Mouse (Mus musculus) intestine, postnatal 0 days (tissue): ENCODE data around the gene Nfix. TPM values are rescaled to one million over a fixed set of nuclear protein-coding genes. Genes with fewer than 3 reads are reported as not detected.
A peak's percentile ranks its signal among the peaks of the same experiment; 100 is the strongest.

Experiments
- ATAC-seq: fragments of 200-750 bp; cut with Nextera tagmentation; 2 replicates; pipeline ENCODE4 v1.8.0; 2017; ENCODE audit warnings: mild to moderate bottlenecking, moderate TSS enrichment, moderate library complexity
- H3K27ac ChIP-seq: fragments of 300-500 bp; sonication (generic); 2 replicates; pipeline ENCODE4 v1.5.1; 2014; ENCODE audit warnings: mild to moderate bottlenecking, low read depth, low read length, moderate library complexity
- H3K27me3 ChIP-seq: fragments of 300-500 bp; sonication (generic); replicated peaks from 2 replicates; pipeline ENCODE4 v1.6.1; 2014; ENCODE audit warnings: low read length, mixed read lengths; ENCODE audit not compliant: control insufficient read depth, insufficient read depth
- H3K36me3 ChIP-seq: fragments of 300-500 bp; sonication (generic); 2 replicates; pipeline ENCODE4 v1.6.1; 2014; ENCODE audit warnings: mild to moderate bottlenecking, moderate library complexity; ENCODE audit not compliant: control insufficient read depth, insufficient read depth
- H3K4me1 ChIP-seq: fragments of 300-500 bp; sonication (generic); replicated peaks from 2 replicates; pipeline ENCODE4 v1.6.1; 2014; ENCODE audit warnings: antibody characterized with exemption, low read length, mixed read lengths; ENCODE audit not compliant: control insufficient read depth, insufficient read depth
- H3K4me2 ChIP-seq: fragments of 300-500 bp; sonication (generic); replicated peaks from 2 replicates; pipeline ENCODE4 v1.6.1; 2014; ENCODE audit warnings: low read depth, mild to moderate bottlenecking, moderate library complexity
- H3K4me3 ChIP-seq: fragments of 300-500 bp; sonication (generic); 2 replicates; pipeline ENCODE4 v1.5.1; 2014; ENCODE audit warnings: low read depth, low read length
- H3K9ac ChIP-seq: fragments of 300-500 bp; sonication (generic); 2 replicates; pipeline ENCODE4 v1.6.1; 2014; ENCODE audit warnings: mild to moderate bottlenecking, low read depth, low read length
- H3K9me3 ChIP-seq: fragments of 300-500 bp; sonication (generic); 2 replicates; pipeline ENCODE4 v1.6.1; 2016; ENCODE audit warnings: mixed run types; ENCODE audit not compliant: control insufficient read depth
- CTCF ChIP-seq: sonication (generic); IDR thresholded peaks from 2 replicates; pipeline ENCODE4 v1.5.1; 2016; ENCODE audit warnings: low read depth, mild to moderate bottlenecking, control low read depth, antibody characterized with exemption, moderate library complexity
- WGBS: fragments of 180-500 bp; shearing (Covaris S2); extraction: QIAGEN DNeasy Blood & Tissue Kit; methylation state at CpG from one replicate; pipeline ENCODE4 v1.1.7; 2014; 5-methylcytosine and 5-hydroxymethylcytosine counted together
- polyA plus RNA-seq: library from polyadenylated mRNA; unstranded; fragments of >200 nt; fragmentation: Nextera tagmentation; extraction: Ambion mirVana; gene quantifications from 2 replicates; pipeline ENCODE4 v1.2.1, GENCODE M21; 2015

Gene Nfix
- polyA plus RNA-seq, 1 experiment from 2014 or later = 12.0 TPM

DNA sequence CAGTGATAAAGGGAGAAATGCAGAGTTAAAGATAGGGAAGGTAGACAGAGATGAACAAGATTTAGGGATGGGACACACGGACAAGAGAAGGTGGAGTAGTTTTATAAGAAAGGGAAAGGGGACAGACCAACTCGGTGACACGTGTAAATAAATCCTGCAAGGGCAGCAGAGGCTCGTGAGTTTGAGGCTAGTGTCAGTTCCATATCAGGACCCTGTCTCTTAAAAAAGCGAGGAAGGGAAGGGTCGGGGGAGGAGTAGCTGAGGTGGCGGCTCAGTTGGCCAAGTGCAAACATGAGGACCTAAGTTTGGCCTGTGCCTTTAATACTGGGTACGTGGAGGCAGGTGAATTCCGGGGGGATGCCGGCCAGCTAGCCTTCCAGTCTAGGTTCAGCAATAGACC lies 11.2 kb upstream of the Nfix start:
- Histone ChIP-seq H3K27me3 (peaks cover 47% of the 10 kb centered on the region), H3K9ac (no peak overlapping the region), H3K36me3 (no peaks in the 10 kb centered on the region), H3K4me3 (peak overlapping the region; percentile 27), H3K4me2 (peak overlapping the region; percentile 60), H3K27ac (no peak overlapping the region), H3K9me3 (no peaks in the 10 kb centered on the region), H3K4me1 (no peaks in the 10 kb centered on the region)
- no peak for ATAC-seq
- WGBS = 28% methylated on average over 10 of the region's 10 CpGs
- TF ChIP-seq CTCF = no peak

DNA sequence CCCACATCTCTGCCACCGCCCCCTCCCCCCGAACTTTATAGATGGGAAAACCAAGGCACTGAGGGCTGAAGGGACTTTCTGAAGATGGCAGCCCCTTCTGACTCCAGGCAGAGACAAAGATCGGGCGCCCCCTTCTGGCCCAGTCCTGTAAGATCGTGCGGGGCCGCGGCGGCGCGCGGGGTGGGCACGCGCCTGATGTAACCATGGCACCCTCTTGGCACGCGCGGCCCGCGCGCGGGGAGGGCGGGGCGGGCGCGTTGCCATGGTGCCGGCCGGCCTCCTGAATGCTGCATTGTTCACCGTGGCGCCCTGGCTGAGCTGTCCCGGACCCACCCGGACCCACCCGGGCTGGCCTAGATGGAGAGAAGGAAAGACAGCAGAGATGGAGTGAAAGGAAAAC lies 10.8 kb upstream of the Nfix start:
- TF ChIP-seq CTCF = peak; percentile 84
- H3K27ac ChIP-seq = no peak overlapping the region
- peak overlapping the region; percentile 27 for H3K4me3 ChIP-seq
- H3K27me3 ChIP-seq = peaks cover 47% of the 10 kb centered on the region
- no peaks in the 10 kb centered on the region for H3K36me3 ChIP-seq
- H3K4me1 ChIP-seq = no peaks in the 10 kb centered on the region
- peak overlapping the region; percentile 60 for H3K4me2 ChIP-seq
- no peak overlapping the region for H3K9ac ChIP-seq
- under 1% methylated on average over 32 of the region's 32 CpGs for WGBS
- peak; percentile 67 for ATAC-seq
- 0 out of 2 replicates have a peak, but pooled peaks cover 3% of the 10 kb centered on the region for H3K9me3 ChIP-seq

DNA sequence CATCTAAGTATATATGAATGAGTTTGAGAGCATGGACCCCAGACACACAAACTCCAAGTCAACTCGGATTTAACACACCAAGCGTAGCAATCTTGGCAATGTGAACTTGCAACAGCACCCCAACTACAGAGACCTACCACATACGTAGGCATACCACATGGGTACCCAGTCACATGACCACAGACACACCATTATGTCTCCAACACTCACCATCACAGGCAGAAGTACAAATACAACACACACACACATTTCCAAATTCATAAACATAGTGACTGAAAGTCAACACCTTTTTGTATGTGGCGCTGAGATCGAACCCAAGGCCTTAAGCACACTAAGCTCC lies 9.8 kb upstream of the Nfix start:
- H3K27me3 ChIP-seq = peaks cover 46% of the 10 kb centered on the region
- no peak for ATAC-seq
- WGBS = 76% methylated on average over 5 of the region's 5 CpGs

DNA sequence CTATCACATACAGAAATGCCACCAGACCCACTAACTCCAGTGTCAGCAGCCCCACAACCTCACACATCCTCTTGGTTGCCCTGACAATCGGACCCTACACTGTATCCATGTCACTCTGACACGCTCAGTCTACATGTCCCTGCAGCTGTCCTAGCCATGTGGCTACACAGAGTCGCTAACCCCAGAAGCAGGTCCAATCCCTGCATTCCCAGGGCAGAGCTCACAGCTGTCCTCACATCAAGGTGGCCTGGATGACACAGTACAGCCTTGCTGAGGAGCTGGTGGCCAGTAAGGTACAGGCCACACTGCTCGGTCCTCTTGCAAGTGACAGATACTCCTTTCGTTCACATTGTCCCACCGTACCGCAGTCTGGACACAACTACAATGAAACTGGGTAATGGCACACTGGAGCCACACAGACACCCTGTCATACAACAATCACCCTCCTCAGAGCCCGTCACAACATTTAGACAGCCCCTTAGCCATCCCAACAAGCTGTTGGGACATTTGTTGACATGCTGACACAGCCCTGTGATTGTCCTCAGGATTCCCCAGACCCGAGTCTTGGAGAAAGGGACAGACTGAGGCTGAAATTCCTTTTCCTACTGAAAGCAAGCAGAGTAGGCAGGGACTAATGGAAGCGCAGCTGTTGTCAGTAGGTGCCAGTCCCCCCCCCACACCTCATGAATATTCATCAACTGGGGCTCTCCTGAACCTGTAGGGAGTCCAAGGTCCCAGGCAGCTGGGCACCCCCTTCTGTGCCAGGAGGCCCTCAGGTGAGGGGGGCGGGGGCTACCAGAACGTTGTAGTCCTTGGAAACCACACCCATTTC lies 9.2 kb upstream of the Nfix start:
- no peak overlapping the region for H3K4me3 ChIP-seq
- H3K4me2 ChIP-seq = no peak overlapping the region
- H3K9ac ChIP-seq = no peak overlapping the region
- H3K27ac ChIP-seq = no peak overlapping the region
- no peak for TF ChIP-seq CTCF
- H3K4me1 ChIP-seq = no peaks in the 10 kb centered on the region
- 0 out of 2 replicates have a peak, but pooled peaks cover 5% of the 10 kb centered on the region for H3K9me3 ChIP-seq
- ATAC-seq = no peak
- H3K27me3 ChIP-seq = peaks cover 46% of the 10 kb centered on the region
- WGBS = 61% methylated on average over 12 of the region's 12 CpGs
- H3K36me3 ChIP-seq = no peaks in the 10 kb centered on the region

More for the DNA sequence above, 9.8 kb upstream of the Nfix start:
- H3K9ac ChIP-seq = no peak overlapping the region
- no peaks in the 10 kb centered on the region for H3K4me1 ChIP-seq
- no peaks in the 10 kb centered on the region for H3K36me3 ChIP-seq
- H3K4me2 ChIP-seq = no peak overlapping the region
- no peak for TF ChIP-seq CTCF
- H3K4me3 ChIP-seq = no peak overlapping the region
- H3K27ac ChIP-seq = no peak overlapping the region
- 0 out of 2 replicates have a peak, but pooled peaks cover 5% of the 10 kb centered on the region for H3K9me3 ChIP-seq

DNA sequence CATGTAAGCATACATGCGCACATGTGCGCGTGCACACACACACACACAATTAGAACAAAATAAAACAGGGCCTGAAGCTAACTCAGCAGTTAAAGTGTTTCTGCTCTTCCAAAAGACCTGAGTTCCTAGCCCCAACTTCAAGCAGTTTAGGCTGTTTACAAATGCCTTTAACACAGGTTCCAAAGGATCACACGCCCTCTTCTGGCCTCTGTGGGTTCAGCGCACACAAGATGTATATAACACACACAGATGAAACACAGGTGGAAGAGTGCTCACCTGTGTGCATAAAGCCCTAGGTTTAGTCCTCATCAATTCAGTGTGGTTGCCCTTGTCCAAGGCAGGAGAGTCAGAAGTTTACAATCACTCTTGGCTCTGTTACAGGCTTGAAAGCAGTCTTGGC lies 5.9 kb upstream of the Nfix start:
- WGBS = 96% methylated on average over 5 of the region's 5 CpGs
- Histone ChIP-seq H3K27me3 (peaks cover 39% of the 10 kb centered on the region), H3K9ac (no peak overlapping the region)

DNA sequence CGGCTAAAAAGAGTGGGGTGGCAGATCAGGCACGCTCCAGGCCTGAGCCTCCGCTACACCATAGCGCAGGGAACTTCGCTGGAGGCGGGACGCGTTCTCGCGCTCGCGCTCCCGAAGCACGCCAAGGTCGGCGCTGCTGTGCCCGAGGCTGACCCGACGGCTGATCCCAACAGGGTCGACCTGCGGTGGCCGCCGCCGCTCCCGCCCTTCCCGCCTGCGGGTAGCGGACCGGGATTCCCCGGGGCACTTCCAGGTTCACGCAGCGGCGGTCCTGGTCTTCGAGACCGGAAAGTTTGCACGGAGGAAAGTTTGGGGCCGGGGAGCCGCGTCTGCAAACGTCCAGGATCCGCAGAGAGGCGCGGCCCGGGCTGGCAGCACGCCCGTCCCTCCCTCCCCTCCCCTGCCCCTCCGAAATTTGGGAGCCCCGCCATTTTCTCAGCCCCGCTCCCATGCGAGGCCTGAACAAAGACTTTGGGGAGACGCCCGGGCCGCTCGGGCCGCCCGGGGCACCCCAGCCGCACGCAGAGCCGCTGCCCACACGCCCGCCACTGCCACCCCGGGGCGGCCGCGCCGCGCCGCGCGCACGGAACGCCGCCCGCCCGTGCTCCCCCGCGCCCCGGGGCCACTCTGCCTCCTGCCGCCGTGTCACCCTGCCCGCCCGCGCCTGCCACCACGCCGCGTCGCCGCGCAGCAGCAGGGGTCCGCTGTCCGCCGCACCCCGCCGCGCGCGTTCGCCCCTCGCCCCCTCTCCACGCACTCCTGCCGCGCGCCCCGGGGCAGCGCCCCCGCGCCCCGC lies 810 bp downstream of the Nfix start:
- Histone ChIP-seq H3K36me3 (0 out of 2 replicates have a peak, but pooled peaks cover 5% of the 10 kb centered on the region), H3K27me3 (peaks cover 46% of the 10 kb centered on the region), H3K9me3 (no peaks in the 10 kb centered on the region), H3K4me2 (peak overlapping the region; percentile 98), H3K4me3 (peak overlapping the region; percentile 65), H3K27ac (peak overlapping the region; percentile 66), H3K9ac (peak overlapping the region; percentile 78), H3K4me1 (no peaks in the 10 kb centered on the region)
- ATAC-seq = no peak
- 1% methylated on average over 84 of the region's 108 CpGs for WGBS
- peak; percentile 15; the same call in 1 of the 2 replicates for TF ChIP-seq CTCF

More for the DNA sequence above, 5.9 kb upstream of the Nfix start:
- Histone ChIP-seq H3K4me1 (no peaks in the 10 kb centered on the region), H3K4me3 (no peak overlapping the region), H3K9me3 (0 out of 2 replicates have a peak, but pooled peaks cover 5% of the 10 kb centered on the region), H3K27ac (no peak overlapping the region), H3K36me3 (no peaks in the 10 kb centered on the region), H3K4me2 (no peak overlapping the region)
- TF ChIP-seq CTCF = 0 out of 2 replicates have a peak, but pooled peaks have one; percentile 13
- ATAC-seq = no peak
